Mouse (Mus musculus) MEL-GATA-1-ER (cell line): ENCODE results near the gene Chrna5.

Source experiments
- DNase-seq: peaks from one replicate; pipeline ENCODE4 v3.0.0-alpha.2; 2012; ENCODE audit warnings: low read depth; ENCODE audit errors: extremely low read depth

The Chrna5 gene

DNA sequence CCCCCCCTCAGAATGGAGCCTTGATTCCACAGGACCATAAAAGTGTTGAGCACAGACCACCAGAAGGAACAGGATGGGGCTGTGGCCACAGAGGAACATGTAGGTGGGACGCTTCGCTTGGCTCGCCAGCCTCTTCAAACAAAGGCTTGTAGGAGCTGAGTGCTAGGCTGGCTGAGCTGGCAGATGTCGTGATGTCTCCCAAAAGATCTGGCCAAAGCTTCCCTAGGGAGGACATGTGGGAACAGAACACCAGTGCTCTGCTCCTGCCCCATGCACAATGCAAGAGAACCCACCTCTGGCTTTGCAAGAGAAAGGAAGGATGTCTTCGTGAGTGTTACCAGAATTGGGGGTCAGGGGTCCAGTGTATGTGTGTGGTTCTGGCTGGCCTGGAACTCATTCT lies 42.6 kb downstream of the Chrna5 start:
- no peak for DNase-seq

DNA sequence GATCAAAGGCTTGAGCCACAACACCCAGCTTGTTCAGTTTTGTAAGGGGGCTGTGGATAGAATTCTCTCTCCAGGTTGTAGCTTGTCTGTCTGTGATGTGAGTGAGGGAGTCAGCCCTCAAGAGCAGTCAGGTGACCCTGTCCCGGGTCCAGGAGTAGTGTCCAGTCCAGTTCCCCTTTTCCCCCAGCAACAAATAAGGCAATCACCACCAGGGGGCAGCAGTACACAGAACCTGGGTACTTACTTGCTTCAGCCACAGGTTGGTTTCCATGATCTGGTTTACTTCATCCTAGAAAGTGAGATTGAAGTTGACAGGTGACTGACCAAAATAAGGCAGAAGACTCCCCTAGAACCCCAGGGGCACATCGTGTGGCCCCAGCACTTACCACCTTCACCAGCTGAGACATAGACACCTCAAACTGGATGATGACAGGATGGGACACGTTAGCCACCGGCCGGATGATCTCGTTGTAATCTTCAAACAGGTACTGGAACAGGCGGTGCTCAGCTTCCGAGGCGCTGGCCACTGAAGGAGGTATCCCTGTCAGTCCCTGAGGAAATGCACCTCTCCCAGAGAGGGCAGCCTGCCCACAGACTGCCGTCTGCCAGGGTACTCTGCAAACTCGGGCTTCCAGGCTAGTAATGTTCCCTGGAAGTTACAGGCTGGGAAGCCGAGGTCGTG lies 43.4 kb downstream of the Chrna5 start:
- DNase-seq = peak; percentile 33

DNA sequence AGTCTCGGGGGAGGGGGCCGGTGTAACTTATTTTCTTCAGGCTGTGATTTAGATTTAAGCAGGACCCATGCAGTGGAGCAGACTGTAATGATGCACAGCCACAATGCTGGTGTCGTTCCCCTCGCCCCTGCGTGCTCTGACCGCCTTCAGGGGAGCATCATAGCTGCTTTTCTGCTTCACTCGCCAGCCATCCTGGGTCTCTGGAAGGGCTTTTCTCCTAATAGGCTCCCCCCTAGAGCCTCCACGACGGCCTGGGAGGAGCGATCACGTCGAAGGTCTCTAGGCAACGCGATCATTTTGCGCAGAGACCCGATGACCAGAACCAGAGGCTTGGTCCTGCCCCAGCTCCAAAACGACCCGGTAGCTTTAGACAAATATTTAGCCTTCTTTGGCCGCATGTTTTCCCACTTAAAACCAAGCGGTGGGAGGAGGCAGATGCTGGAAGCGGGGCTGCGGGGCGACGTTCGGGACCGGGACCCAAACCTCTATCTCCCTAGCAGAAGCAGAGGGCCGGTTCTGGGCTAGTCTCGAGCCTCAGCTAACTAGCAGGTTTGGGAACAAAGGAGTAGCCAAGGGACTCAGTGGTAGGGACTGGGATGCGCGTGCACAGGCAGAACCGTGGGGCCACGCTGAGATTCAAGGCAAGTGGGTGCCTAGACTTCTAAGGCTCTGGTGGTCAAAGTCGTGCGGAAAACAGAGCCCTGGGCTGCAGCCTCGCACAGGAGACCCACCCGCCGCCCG lies 45.0 kb downstream of the Chrna5 start:
- DNase-seq = no peak

- no peak for DNase-seq
Measured at GRCm38 (mm10) chr9:55026275-55026663, 45.6 kb downstream of the Chrna5 start, which contains the start of gene Chrna3. TSS of gene Chrna3 (minus strand) at chr9:55026562.

DNA sequence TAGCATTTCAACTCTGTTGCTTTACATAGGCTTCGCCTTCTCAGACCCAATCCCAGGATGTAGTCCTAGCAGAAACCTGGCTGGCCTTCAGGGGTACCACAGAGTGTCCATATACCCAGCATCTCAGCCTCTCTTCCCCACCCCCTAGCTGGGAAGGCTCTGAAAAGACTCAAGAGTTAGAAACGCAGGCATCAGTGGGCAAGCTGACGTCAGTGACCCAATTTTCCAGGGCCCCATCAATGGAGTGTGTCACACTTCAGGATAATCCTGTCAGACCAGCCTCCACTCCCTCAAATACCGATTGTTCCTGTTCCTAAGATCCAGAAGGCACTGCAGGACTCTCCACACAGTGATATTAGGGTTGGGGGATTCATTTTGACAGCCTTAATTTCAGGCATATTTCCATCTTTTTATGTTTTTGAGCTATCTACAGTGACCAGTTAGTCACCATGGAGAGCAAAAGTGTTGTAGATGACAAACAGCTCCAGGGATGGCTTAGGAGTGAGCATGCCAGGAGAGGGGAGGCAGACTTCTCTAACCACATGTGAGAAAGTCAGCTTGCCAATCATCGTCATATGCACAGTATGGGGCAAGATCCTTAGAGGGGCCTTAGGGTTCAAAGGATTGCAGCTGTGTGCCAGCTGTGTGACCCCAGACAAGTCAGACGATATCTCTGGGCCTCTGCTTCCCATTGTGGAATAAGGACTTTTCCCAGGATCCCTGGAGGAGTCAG lies 50.9 kb downstream of the Chrna5 start:
- DNase-seq = no peak

- no peak for DNase-seq
Measured at GRCm38 (mm10) chr9:55038948-55039347, 58.3 kb downstream of the Chrna5 start.

DNA sequence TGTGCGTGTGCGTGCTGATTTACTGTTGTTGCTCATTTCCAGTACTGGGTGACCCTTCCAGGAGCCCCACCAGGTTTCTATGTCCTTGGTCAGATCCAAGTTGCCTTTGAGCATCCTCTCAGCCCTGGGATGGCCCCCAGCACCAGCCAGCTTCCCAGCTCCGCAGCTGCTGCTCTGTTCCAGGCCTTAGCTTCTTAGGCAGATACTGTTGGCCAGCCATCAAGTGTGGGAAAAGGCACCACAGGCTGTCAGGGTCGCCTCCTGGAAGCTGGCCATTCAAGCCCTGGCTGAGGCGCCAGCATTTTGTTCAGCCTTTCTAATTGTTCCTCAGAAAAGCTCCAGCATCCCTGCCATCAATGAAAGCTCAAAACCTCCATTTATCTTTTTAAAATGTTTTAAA lies 59.3 kb downstream of the Chrna5 start:
- DNase-seq = no peak

DNA sequence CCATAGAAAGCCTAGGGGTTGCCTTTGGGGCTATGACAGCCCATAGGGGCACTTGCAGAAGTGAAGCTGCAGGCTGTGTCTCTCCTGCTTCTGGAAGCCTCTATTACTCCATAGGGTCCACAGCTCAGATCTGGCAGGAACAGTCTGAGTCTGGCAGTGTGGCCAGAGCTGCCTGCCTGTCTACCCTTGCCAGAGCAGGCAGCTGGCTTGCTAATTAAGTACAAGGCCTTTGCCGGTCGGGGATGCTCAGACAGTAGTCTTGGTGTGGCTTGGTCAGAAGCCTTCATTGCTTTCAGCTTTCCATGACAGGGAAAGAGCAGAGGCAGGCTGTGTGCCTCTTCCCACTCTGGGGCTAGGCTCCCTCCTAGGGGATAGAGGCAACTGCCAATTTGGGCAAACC lies 60.7 kb downstream of the Chrna5 start:
- no peak for DNase-seq

DNA sequence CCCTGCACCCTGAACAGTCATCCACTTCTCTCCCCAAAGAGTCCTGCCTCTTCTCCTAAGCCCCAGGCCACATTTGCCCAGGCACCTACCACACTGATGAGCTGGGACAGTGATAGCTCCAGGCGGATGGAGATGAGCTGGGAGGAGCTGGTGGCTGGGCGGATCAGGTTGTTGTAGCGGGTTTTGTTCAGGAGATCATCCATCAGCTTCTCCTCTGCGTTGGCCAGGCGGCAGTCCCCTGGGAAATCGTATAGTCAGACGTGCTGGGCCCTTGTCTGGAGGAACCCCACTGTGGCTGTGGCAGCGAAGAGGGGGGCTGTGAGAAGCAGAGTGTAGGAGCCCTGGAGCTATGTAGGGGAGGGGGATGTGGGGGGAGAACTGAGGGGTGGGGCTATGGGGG lies 63.0 kb downstream of the Chrna5 start:
- no peak for DNase-seq

GRCm38 (mm10) chr9:55045001-55045400 lies 64.3 kb downstream of the Chrna5 start:
- DNase-seq = no peak

DNA sequence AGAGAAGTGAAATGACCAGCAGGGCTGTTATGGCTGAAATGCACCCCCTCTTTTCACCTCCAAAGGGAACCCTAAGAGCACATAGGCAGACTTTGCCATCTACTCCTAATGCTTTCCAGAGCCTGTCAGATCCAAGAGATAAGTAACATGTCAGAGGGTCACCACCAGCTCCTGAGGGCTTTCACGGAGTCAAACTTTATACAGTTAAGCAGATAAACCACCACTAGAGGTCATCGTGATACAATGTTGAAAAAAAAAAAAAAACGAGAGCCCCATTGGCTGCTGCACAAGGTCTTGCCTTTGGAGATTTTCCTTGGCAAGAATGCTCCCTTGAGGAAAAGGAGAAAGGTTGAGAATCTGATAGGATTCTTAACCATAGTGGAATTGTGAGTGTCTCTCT lies 66.1 kb downstream of the Chrna5 start:
- peak; percentile 7 for DNase-seq

DNA sequence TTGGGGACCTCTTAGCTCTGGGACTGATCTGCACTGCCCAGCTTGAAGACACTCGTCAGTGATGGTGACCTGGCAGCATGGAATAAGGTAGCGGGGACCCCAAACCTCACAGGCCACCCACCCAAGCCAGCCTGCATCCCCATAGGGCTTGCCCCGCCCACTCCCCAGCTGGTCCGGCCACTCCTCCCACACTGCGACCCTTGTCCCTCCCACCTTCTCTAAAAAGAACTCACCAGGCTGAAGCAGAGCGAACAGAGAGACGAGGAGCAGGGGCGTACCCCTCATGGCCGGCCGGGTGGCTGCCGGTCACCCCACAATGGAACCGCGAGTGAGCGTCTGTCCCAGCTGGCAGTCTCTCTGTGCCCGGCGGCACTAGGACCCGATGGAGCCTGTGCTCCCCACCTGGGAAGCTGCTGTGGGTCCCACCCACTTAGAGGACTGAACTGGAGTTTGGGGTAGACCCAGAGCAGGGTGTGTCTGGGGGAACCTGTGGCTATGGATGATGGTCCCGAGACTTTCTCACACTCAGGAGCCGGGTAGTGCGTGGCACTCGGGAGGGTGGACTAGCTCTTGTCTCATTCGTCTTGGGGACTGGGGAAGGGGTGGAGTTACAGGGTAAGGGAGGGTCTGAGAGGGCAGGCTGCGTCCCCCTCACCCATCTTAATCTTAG lies 67.7 kb downstream of the Chrna5 start, which contains the start of gene Chrnb4:
Chrnb4 (minus strand) TSS at position 569 of the 670 bp plus-strand sequence.
- no peak for DNase-seq

DNA sequence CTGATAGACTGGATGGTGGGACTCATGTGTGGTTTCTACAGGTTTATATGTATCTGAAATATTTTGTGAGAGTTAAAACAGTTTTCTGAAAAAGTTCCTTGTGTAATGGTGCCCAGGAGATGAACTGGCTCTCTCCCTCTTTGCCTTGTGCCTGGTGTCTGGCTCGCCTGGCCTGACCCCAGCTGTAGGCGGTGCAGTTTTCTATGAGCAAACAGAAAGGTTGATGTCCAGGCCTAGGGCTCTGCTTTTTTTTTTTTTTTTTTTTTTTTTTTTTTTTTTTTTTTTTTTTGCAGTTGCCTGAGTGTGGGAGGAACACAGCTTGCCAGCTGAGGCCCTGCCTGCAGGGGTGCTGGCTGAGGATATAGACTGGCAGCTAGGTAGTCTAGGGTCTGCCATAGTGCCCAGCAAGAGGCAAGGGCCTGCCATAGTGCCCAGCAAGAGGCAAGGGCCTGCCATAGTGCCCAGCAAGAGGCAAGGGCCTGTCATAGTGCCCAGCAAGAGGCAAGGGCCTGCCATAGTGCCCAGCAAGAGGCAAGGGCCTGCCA lies 74.8 kb downstream of the Chrna5 start:
- no peak for DNase-seq
